Mouse (Mus musculus) neural tube, embryonic 10.5 days (tissue): ENCODE measurements around the gene 1700020L24Rik.

ENCODE experiments used
- DNase-seq: peaks from one replicate; pipeline ENCODE4 v3.0.0-alpha.2; 2017; ENCODE audit warnings: low spot score; ENCODE audit errors: extremely low spot score

The 1700020L24Rik gene

DNA sequence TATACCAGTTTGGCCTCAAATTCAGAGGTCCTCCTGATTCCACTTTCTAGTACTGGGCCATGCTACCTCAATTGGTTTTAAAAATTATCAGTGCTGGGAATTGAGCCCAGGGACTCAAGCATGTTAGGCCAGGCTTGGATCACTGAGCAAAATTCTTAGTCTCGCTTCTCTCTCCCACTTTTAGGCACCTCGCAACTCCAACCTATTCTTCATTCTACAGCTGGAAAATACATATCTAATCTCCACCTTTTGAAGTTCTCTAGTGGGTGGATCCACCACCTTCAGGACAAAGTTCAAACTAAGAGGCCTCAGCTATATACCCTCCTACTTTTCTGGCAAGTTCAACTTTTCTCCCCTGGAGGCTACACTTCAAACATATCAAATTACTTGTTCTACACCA, 34.3 kb downstream of the 1700020L24Rik start:
- peak; percentile 12 for DNase-seq

DNA sequence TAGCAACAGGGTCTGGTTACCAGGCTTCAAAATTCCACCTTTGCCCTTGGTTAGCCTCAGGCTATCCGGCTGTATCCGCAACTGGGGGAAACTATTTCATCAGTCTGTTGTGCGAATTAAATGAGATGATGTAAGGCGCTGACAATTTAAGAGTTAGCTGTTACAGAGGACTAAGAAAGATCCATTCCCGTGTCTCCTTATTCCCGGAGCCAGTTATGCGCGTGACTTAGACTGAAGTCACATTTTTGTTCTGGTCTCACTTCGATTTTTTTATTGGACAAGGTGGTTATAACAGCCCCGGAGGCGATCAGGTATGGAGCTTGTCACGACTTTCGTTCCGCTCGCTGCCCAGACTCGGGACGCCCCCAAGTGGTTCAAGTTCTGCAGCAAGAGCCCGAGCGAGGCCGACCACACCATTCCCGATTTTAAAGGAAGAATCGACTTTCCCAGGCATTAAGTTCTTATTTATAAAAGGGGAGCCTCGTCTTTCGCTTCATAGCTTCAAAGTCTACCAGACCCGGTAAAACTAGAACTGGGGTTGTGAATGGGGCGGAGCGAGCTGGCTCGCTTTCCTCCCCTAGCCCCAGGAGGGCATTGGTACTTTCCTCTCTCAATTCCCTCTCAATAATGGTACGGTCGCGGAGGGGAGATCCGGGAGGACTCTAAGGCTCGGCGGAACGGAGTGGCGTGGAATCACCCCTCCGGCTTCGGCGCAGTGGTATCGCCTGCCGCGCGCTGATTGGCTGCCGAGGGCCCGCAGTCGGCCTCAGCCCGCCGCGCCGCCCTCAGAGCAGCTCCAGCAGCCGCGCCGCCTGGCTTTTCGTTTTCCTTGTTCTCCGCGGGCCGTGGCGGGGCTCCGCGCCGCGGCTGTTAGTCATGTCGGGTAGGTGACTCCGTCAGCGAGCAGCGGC, 35.1 kb downstream of the 1700020L24Rik start, which contains the start of gene Taf15:
Gene Taf15 (plus strand): TSS at position 763 of the 911 bp plus-strand sequence.
- peak; percentile 99 for DNase-seq

DNA sequence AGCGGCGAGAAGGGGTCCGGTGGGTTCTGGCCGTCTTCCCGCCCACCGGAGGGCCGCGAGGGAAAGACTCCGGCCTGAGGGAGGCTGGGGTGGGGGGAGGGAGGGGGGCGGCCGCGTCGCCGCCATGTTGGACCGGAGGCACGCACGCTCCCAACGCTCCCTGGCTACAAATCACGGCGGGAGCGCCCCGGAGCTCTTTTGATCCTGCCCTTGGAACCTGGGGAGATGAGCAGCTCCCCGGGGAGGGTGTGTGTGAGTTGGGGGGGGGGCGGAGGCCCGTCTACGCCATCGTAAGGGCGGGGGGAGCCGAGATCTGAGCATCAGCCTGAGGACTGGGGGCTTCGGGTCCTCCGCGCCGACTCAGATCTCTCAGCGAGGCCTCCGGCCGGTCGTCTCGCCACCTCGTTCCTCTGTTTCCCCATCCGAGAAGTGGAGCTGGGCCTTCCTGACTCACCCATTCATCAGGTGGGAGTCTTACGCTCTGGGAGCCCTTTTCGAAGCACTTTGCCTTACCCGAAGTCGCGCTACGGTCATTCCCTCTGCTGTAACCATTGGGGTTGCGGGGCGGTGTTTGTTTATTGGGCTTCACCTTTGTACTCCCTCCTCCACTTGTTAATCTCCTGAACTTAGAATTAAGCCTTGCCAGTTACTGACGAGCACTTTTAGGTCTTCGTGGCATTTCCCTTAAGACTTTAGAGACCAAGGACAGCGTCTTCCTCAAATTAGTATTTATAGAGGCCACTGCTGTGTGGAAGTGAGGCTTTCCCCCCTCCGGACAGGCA, 35.9 kb downstream of the 1700020L24Rik start:
- no peak for DNase-seq
